Mouse (Mus musculus) megakaryocyte, embryonic 14.5 days (primary cell): ENCODE results near the gene Gkap1.

Experiments
- FLI1 ChIP-seq: IDR thresholded peaks from 2 replicates; pipeline ENCODE4 v1.6.1; 2012; ENCODE audit warnings: low read length, inconsistent platforms, mixed read lengths
- GATA1 ChIP-seq: IDR thresholded peaks from 3 replicates; pipeline ENCODE4 v1.6.1; 2012; ENCODE audit warnings: mixed read lengths, low read length, inconsistent platforms, borderline replicate concordance

DNA sequence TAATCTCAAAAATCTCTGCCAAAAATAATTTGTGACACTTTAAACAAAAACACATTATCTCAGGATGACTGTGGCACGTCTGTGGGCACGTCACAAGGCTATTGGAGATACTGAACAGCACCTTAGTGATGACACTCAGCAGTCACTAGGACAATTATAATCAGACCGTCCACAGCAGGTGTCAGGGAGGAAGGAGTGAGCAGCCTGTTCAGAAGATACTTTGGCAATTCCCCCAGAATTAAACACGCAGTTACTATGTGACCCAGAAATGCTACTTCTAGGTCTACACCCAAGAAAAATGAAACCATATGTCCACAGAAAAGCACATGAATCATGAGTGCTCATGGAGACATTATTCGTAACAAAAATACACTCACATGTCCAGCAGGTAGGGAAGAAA, 65.1 kb downstream of the Gkap1 start:
- TF ChIP-seq FLI1, result no peak
- TF ChIP-seq GATA1, result no peak
